Mouse (Mus musculus): ENCODE measurements at regions not wholly inside any gene's neighbourhood (a gene's known extent, or its start where the extent isn't known, plus 50 kb on each side); places are given as distances from the start of the nearest gene placed in this dataset.

GRCm38 (mm10) chr4:93551086-93551485 lies 215.8 kb upstream of the Tusc1 start:
- TF ChIP-seq GATA1 (IDR thresholded peaks at IDR 0.05; ENCODE audit: borderline replicate concordance, low read length) (no peak), FLI1 (IDR thresholded peaks at IDR 0.05; ENCODE audit: low read length) (no peak)
